Mouse (Mus musculus) testis, adult 2 months (tissue): ENCODE measurements around the gene P3h3.
"Not testable (repeated sequence)": the region's sequence is repeated elsewhere in the genome, so short reads cannot be mapped to it uniquely, and the experiment has no call there.

ENCODE experiments used
- CTCF ChIP-seq: fragments of 200-500 bp; IDR thresholded peaks from 2 replicates; pipeline ENCODE4 v1.5.1; 2012; ENCODE audit warnings: low read depth, mild to moderate bottlenecking, inconsistent platforms, low read length, moderate library complexity; ENCODE audit not compliant: control insufficient read depth, insufficient read depth, insufficient replicate concordance
- POLR2A ChIP-seq: fragments of 200-500 bp; IDR thresholded peaks from 2 replicates; pipeline ENCODE4 v1.6.1; 2012; ENCODE audit warnings: low read depth, mild to moderate bottlenecking, inconsistent platforms, low read length, moderate library complexity; ENCODE audit not compliant: control insufficient read depth

DNA sequence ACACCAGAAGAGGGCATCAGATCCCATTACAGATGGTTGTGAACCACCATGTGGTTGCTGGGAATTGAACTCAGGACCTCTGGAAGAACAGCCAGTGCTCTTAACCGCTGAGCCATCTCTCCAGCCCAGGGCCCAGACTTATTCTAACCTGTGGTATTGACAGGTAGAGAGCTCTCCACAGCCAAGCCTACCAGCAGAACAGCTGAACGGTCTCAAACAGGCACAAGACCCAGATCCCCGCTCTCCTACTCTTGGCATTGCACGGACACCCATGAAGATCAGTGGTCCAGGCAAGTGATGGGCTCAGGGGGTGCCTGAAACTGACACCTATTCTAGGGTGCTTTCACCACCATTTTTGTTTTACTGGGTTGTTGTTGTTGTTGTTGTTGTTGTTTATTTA, 26.4 kb downstream of the P3h3 start:
- not testable (repeated sequence) for TF ChIP-seq CTCF, POLR2A
